Mouse (Mus musculus): Measurements from ENCODE around the gene Mid1. TPM values are rescaled to one million over a fixed set of nuclear protein-coding genes. Genes with fewer than 3 reads are reported as not detected.
"Not testable (repeated sequence)": the region's sequence is repeated elsewhere in the genome, so short reads cannot be mapped to it uniquely, and the experiment has no call there.

Gene Mid1
- total and polyA plus RNA-seq, 2 experiments from 2014 or later: 3.3 to 7.8 TPM

DNA sequence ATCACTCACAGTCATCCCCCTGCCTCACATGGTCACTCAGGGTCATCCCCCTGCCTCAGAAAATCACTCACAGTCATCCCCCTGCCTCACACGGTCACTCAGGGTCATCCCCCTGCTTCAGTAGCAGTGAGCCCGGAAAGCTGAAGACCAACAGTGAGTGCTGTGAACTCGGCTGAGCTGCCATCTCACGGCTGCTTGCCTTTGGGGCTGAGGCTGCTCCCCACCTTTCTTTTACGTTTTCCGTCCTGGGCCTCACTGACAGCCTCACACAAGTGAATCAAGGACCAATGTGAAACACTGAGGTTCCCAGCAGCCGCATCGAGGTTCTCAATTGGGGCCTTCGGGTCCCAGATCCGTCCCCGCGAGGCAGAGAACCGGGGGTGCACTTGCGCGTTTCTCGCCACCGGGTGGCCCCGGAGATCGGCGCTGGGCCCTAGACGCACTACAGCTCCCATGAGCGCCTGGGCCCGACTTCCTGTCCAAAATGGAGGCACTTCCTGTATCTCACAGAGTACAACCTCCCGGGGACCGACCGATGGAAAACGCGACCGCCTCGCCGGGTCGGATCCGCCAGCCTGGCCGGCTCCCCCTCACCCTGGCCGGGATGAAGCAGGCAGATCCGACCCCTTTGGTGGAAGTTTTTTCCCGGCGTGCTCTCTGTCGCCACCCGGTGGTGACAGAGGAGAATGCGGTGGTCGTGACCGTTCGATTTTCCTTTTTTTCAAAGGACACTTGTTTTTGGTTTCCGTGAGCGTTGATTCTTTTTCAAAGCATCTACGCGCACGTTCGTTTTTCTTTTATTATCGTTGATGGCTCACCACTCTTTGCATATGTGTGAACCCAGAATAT is 301.7 kb downstream of the Mid1 start:
- H3K4me1 ChIP-seq (ENCODE audit: insufficient read depth, low read length); H3K36me3 ChIP-seq (ENCODE audit: insufficient read depth, low read length); H3K27me3 ChIP-seq (ENCODE audit: insufficient read depth, low read length): not testable (repeated sequence)
- Histone ChIP-seq H3K9me3 (ENCODE audit: low read length) (peaks cover 19% of the 10 kb centered on the region), H3K4me3 (ENCODE audit: low read depth, low read length) (peak overlapping the region; percentile 24), H3K27ac (ENCODE audit: low read depth, low read length) (peak overlapping the region; percentile 39; the same call in 1 of the 2 replicates), H3K4me2 (ENCODE audit: low read depth, low read length, poor library complexity, severe bottlenecking) (peak overlapping the region; percentile 45), H3K9ac (replicated peaks; ENCODE audit: low read length, poor library complexity, severe bottlenecking) (peak overlapping the region; percentile 44)
- ATAC-seq (ENCODE audit: low FRiP score) (peak; percentile 90), DNase-seq (ENCODE audit: low spot score) (peak; percentile 34)
- WGBS: 38% methylated on average over 40 of the region's 51 CpGs

DNA sequence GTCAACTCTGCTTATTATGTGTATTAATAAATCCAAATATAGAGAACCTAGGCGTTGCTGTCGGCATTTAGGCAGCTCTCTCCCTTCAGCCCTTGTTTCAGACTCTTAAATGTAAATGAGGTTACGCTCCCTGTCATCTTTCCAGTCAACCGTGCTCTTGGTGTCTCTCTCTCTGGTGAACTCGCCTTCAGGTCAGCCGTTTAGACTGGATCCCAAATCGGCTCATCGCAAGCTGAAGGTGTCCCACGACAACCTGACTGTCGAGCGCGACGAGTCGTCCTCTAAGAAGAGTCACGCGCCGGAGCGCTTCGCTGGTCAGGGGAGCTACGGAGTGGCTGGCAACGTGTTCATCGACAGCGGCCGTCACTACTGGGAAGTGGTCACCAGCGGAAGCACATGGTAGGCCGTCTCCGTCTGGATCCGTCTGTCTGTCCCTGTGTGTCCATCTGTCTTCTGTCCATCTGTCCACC is 302.4 kb downstream of the Mid1 start:
- peak; percentile 14 for DNase-seq (ENCODE audit: low spot score)
- Histone ChIP-seq H3K9me3 (ENCODE audit: low read length) (peaks cover 19% of the 10 kb centered on the region), H3K4me2 (ENCODE audit: low read depth, low read length, poor library complexity, severe bottlenecking) (peak overlapping the region; percentile 18; the same call in 1 of the 2 replicates)
- H3K27ac ChIP-seq (ENCODE audit: low read depth, low read length); H3K36me3 ChIP-seq (ENCODE audit: insufficient read depth, low read length); H3K9ac ChIP-seq (replicated peaks; ENCODE audit: low read length, poor library complexity, severe bottlenecking); H3K4me1 ChIP-seq (ENCODE audit: insufficient read depth, low read length); H3K4me3 ChIP-seq (ENCODE audit: low read depth, low read length); H3K27me3 ChIP-seq (ENCODE audit: insufficient read depth, low read length): not testable (repeated sequence)
- WGBS: 77% methylated on average over 28 of the region's 28 CpGs
- ATAC-seq (ENCODE audit: low FRiP score): peak; percentile 10

GRCm38 (mm10) chrX:169988571-169989218 is 303.7 kb downstream of the Mid1 start:
- not testable (repeated sequence) for H3K9ac ChIP-seq (replicated peaks; ENCODE audit: low read length, poor library complexity, severe bottlenecking); H3K4me1 ChIP-seq (ENCODE audit: insufficient read depth, low read length); H3K27me3 ChIP-seq (ENCODE audit: insufficient read depth, low read length); H3K4me3 ChIP-seq (ENCODE audit: low read depth, low read length); H3K36me3 ChIP-seq (ENCODE audit: insufficient read depth, low read length); H3K27ac ChIP-seq (ENCODE audit: low read depth, low read length); ATAC-seq (ENCODE audit: low FRiP score)
- Histone ChIP-seq H3K4me2 (ENCODE audit: low read depth, low read length, poor library complexity, severe bottlenecking) (peak overlapping the region; percentile 4; the same call in 1 of the 2 replicates), H3K9me3 (ENCODE audit: low read length) (peaks cover 16% of the 10 kb centered on the region)
- DNase-seq (ENCODE audit: low spot score): peak; percentile 7
- WGBS: 84% methylated on average over 56 of the region's 56 CpGs

DNA sequence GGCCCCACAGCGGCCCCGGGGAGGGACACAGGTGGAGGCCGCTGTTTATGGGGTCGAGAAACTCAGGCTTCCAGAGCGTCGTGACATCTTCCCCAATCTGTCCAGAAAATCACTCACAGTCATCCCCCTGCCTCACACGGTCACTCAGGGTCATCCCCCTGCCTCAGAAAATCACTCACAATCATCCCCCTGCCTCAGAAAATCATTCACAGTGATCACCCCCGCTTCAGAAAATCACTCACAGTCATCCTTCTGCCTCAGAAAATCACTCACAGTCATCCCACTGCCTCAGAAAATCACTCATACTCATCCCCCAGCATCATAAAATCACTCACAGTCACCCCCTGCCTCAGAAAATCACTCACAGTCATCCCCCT is 304.2 kb downstream of the Mid1 start:
- ATAC-seq (ENCODE audit: low FRiP score): not testable (repeated sequence)

DNA sequence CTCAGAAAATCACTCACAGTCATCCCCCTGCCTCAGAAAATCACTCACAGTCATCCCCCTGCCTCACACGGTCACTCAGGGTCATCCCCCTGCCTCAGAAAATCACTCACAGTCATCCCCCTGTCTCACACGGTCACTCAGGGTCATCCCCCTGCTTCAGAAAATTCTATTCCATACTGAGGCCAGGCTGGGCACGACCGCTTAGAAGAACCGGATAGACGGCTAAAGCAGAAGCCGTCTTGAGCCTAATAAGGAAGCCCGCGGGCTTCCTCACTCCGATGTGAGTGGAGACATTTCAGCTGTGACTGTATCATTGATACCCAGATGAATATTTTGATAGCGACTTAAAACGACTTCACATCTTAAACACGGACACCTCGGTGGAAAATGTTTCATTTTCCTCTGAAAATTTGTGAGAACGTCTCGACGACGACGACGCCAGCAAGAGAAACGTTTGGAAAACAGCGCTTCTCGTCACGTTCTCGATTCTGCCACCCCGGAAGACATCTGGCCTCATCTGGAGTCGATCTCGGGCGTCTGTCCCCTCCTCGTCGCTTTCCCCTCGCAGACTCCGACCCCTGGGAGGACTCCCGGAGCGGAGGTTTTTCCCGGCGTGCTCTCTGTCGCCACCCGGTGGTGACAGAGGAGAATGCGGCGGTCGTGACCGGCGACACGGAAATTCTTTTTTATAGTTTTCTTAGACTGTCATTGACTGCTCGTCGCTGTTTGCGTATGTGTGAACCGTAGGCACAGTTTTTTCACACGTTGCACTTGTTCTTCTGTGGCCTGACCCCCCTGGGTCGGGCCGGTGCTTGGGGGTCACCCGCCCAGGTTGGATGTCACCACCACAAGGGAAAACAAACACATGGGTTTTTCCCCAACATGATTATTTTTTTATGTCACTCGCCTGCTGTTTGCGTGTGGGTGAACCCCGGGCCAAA is 305.0 kb downstream of the Mid1 start:
- peak overlapping the region; percentile 2; the same call in 1 of the 2 replicates for H3K4me2 ChIP-seq (ENCODE audit: low read depth, low read length, poor library complexity, severe bottlenecking)

More for the DNA sequence above, 304.2 kb downstream of the Mid1 start:
- Histone ChIP-seq H3K9me3 (ENCODE audit: low read length) (peaks cover 16% of the 10 kb centered on the region), H3K4me2 (ENCODE audit: low read depth, low read length, poor library complexity, severe bottlenecking) (peak overlapping the region; percentile 4; the same call in 1 of the 2 replicates)
- H3K36me3 ChIP-seq (ENCODE audit: insufficient read depth, low read length); H3K27ac ChIP-seq (ENCODE audit: low read depth, low read length); H3K4me1 ChIP-seq (ENCODE audit: insufficient read depth, low read length); H3K27me3 ChIP-seq (ENCODE audit: insufficient read depth, low read length); H3K9ac ChIP-seq (replicated peaks; ENCODE audit: low read length, poor library complexity, severe bottlenecking); H3K4me3 ChIP-seq (ENCODE audit: low read depth, low read length): not testable (repeated sequence)
- 80% methylated on average over 8 of the region's 8 CpGs for WGBS
- DNase-seq (ENCODE audit: low spot score): peak; percentile 51

GRCm38 (mm10) chrX:169991128-169991873 is 306.3 kb downstream of the Mid1 start:
- H3K4me3 ChIP-seq (ENCODE audit: low read depth, low read length): 0 out of 2 replicates have a peak overlapping the region, but pooled peaks have one; percentile 6
- peaks cover 18% of the 10 kb centered on the region for H3K9me3 ChIP-seq (ENCODE audit: low read length)
- WGBS: 36% methylated on average over 25 of the region's 28 CpGs
- not testable (repeated sequence) for H3K36me3 ChIP-seq (ENCODE audit: insufficient read depth, low read length); H3K27me3 ChIP-seq (ENCODE audit: insufficient read depth, low read length); H3K27ac ChIP-seq (ENCODE audit: low read depth, low read length); H3K9ac ChIP-seq (replicated peaks; ENCODE audit: low read length, poor library complexity, severe bottlenecking); H3K4me1 ChIP-seq (ENCODE audit: insufficient read depth, low read length)
- DNase-seq (ENCODE audit: low spot score): peak; percentile 10
- H3K4me2 ChIP-seq (ENCODE audit: low read depth, low read length, poor library complexity, severe bottlenecking): peak overlapping the region; percentile 21; the same call in 1 of the 2 replicates
- ATAC-seq (ENCODE audit: low FRiP score): peak; percentile 33

More for the DNA sequence above, 305.0 kb downstream of the Mid1 start:
- H3K27me3 ChIP-seq (ENCODE audit: insufficient read depth, low read length); H3K9ac ChIP-seq (replicated peaks; ENCODE audit: low read length, poor library complexity, severe bottlenecking); ATAC-seq (ENCODE audit: low FRiP score); H3K4me1 ChIP-seq (ENCODE audit: insufficient read depth, low read length); H3K36me3 ChIP-seq (ENCODE audit: insufficient read depth, low read length); H3K27ac ChIP-seq (ENCODE audit: low read depth, low read length): not testable (repeated sequence)
- Histone ChIP-seq H3K4me3 (ENCODE audit: low read depth, low read length) (peak overlapping the region; percentile 1; the same call in 1 of the 2 replicates), H3K9me3 (ENCODE audit: low read length) (peaks cover 18% of the 10 kb centered on the region)
- WGBS: 60% methylated on average over 56 of the region's 56 CpGs
- peak; percentile 14 for DNase-seq (ENCODE audit: low spot score)

GRCm38 (mm10) chrX:169992086-169992930 is 307.3 kb downstream of the Mid1 start:
- not testable (repeated sequence) for ATAC-seq (ENCODE audit: low FRiP score)

More at GRCm38 (mm10) chrX:169992086-169992930, 307.3 kb downstream of the Mid1 start:
- DNase-seq (ENCODE audit: low spot score); H3K27ac ChIP-seq (ENCODE audit: low read depth, low read length); H3K36me3 ChIP-seq (ENCODE audit: insufficient read depth, low read length); H3K9ac ChIP-seq (replicated peaks; ENCODE audit: low read length, poor library complexity, severe bottlenecking); H3K4me1 ChIP-seq (ENCODE audit: insufficient read depth, low read length); H3K4me3 ChIP-seq (ENCODE audit: low read depth, low read length); H3K4me2 ChIP-seq (ENCODE audit: low read depth, low read length, poor library complexity, severe bottlenecking); H3K27me3 ChIP-seq (ENCODE audit: insufficient read depth, low read length): not testable (repeated sequence)
- WGBS: 47% methylated on average over 15 of the region's 15 CpGs
- peaks cover 18% of the 10 kb centered on the region for H3K9me3 ChIP-seq (ENCODE audit: low read length)
